ENCODE assay signal across 8 mouse cellular contexts in the genomic region with DNA sequence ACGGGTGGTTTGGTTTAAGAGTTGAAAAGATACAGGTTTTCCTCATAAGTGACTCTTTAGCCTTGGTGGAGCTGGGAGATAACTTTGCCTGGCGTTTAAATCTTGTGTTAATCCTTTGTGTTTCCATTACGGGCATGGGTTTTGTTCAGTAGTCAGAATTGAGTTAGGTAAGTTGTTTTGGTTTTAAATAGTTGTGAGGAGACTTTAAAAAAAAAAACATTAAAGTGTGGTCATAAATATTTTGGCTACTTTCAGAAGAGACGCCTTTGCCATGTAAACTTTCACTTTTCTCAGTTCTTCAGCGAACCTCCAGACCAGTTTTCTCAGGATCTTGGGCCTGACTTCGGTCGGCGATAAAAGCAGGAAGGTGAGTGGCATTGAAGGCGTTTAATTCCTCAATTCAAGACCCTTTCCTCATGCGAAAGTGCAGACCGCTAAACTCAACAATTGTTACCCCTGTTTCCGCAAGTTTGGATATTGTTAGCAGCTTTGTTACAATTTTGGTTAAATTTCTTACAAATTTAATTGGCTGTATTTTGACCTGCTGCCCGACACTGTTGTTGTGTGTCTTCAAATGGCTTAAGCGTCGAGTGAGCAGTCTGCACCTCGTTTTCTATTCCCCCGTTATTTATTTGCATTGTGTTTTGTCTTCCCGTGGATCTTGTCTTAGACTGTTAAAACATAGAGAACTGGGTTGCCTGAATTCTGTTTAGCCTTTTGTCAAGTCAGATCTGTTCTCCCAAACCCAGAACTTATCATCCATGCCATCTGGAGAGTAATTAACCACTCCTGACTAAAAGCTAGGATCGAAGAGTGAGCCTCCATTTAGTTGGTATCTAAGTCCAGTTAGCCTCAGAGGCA. TPM values are rescaled to one million over a fixed set of nuclear protein-coding genes. Genes with fewer than 3 reads are reported as not detected.
DNase-seq lines count a peak whose midpoint lies in the region; ATAC-seq and TF ChIP-seq lines count a peak whose summit lies in the region.

No protein-coding gene starts in this region.

- no peak for ATAC-seq in heart, embryonic 13.5 days (ENCODE audit: extremely low read depth, insufficient number of reproducible peaks, low FRiP score, low TSS enrichment)
- ATAC-seq in stomach, embryonic 14.5 days (ENCODE audit: insufficient number of reproducible peaks, insufficient read depth, low FRiP score, low read depth), result no peak

- H3K36me3 ChIP-seq in heart, embryonic 13.5 days, result peaks cover 44% of the 10 kb centered on the region
- H3K36me3 ChIP-seq in ES-Bruce4 (ENCODE audit: control insufficient read depth, insufficient read depth, low read length, poor library complexity, severe bottlenecking), result peaks cover 25% of the 10 kb centered on the region
- H3K36me3 ChIP-seq in erythroblast, embryonic 14.5 days (ENCODE audit: control insufficient read depth), result peaks cover 50% of the 10 kb centered on the region
- peaks cover 27% of the 10 kb centered on the region for H3K36me3 ChIP-seq in liver, adult 2 months (ENCODE audit: control insufficient read depth, insufficient read depth, low read length)
- peaks cover 21% of the 10 kb centered on the region for H3K36me3 ChIP-seq in stomach, embryonic 14.5 days (ENCODE audit: control insufficient read depth, insufficient read depth, low read length)

- peak overlapping the region; percentile 98 for H3K27ac ChIP-seq in heart, embryonic 13.5 days (replicated peaks)
- H3K27ac ChIP-seq in ES-Bruce4 (ENCODE audit: insufficient read depth, low read length), result peak overlapping the region; percentile 63
- H3K27ac ChIP-seq in liver, adult 2 months (replicated peaks; ENCODE audit: insufficient read depth, low read depth, low read length), result peak overlapping the region; percentile 97
- peak overlapping the region; percentile 96 for H3K27ac ChIP-seq in stomach, embryonic 14.5 days (ENCODE audit: low read length)

- peak overlapping the region; percentile 100 for H3K9ac ChIP-seq in heart, embryonic 13.5 days
- peak overlapping the region; percentile 96 for H3K9ac ChIP-seq in ES-Bruce4 (ENCODE audit: low read depth, poor library complexity, severe bottlenecking)
- peak overlapping the region; percentile 97 for H3K9ac ChIP-seq in liver, adult 2 months (ENCODE audit: low read depth, low read length)
- H3K9ac ChIP-seq in stomach, embryonic 14.5 days (replicated peaks; ENCODE audit: low read depth, low read length), result peak overlapping the region; percentile 99

- TF ChIP-seq CTCF in ES-Bruce4 (IDR thresholded peaks at IDR 0.05; ENCODE audit: low read depth, low read length), result no peak
- TF ChIP-seq CTCF in liver, adult 2 months (IDR thresholded peaks at IDR 0.05; ENCODE audit: low read depth, low read length), result no peak

- no peak for DNase-seq in heart, postnatal 36 days
- DNase-seq in liver, adult 2 months (ENCODE audit: extremely low read depth, low read depth, low spot score), result peak; percentile 49
- no peak for DNase-seq in urinary bladder, postnatal 14 days (ENCODE audit: low spot score)
- DNase-seq in cerebellum, postnatal 10 days, result no peak

- H3K4me1 ChIP-seq in heart, embryonic 13.5 days, result peaks cover 22% of the 10 kb centered on the region
- H3K4me1 ChIP-seq in ES-Bruce4 (ENCODE audit: control insufficient read depth, insufficient read depth, low read length), result no peaks in the 10 kb centered on the region
- H3K4me1 ChIP-seq in erythroblast, embryonic 14.5 days (ENCODE audit: control insufficient read depth), result peaks cover 41% of the 10 kb centered on the region
- peaks cover 12% of the 10 kb centered on the region for H3K4me1 ChIP-seq in liver, adult 2 months (ENCODE audit: control insufficient read depth, insufficient read depth, low read length)
- H3K4me1 ChIP-seq in stomach, embryonic 14.5 days (ENCODE audit: control insufficient read depth, insufficient read depth, low read length), result peaks cover 7% of the 10 kb centered on the region

- no peaks in the 10 kb centered on the region for H3K9me3 ChIP-seq in heart, embryonic 13.5 days
- no peaks in the 10 kb centered on the region for H3K9me3 ChIP-seq in ES-Bruce4 (replicated peaks; ENCODE audit: control insufficient read depth, insufficient read depth, low read length, poor library complexity, severe bottlenecking)
- H3K9me3 ChIP-seq in erythroblast, embryonic 14.5 days (ENCODE audit: control insufficient read depth, low read length), result no peaks in the 10 kb centered on the region
- H3K9me3 ChIP-seq in stomach, embryonic 14.5 days (ENCODE audit: control insufficient read depth, low read depth, low read length), result no peaks in the 10 kb centered on the region

- peaks cover 26% of the 10 kb centered on the region; the same call in 1 of the 2 replicates for H3K79me2 ChIP-seq in liver, adult 2 months (ENCODE audit: control insufficient read depth, insufficient read depth, low read length)

- TF ChIP-seq POLR2A in ES-Bruce4 (IDR thresholded peaks at IDR 0.05; ENCODE audit: insufficient read depth, low read length), result no peak
- TF ChIP-seq POLR2A in liver, adult 2 months (IDR thresholded peaks at IDR 0.05; ENCODE audit: extremely low read depth, insufficient read depth, low read length), result no peak

- H3K4me3 ChIP-seq in heart, embryonic 13.5 days, result peak overlapping the region; percentile 86
- peak overlapping the region; percentile 96 for H3K4me3 ChIP-seq in ES-Bruce4 (ENCODE audit: low read depth, low read length)
- peak overlapping the region; percentile 100 for H3K4me3 ChIP-seq in erythroblast, embryonic 14.5 days (replicated peaks)
- peak overlapping the region; percentile 93 for H3K4me3 ChIP-seq in liver, adult 2 months (ENCODE audit: insufficient read depth, low read depth, low read length)
- H3K4me3 ChIP-seq in stomach, embryonic 14.5 days (ENCODE audit: low read depth, low read length), result peak overlapping the region; percentile 87

- H3K4me2 ChIP-seq in heart, embryonic 13.5 days, result peak overlapping the region; percentile 70
- peak overlapping the region; percentile 69 for H3K4me2 ChIP-seq in stomach, embryonic 14.5 days (replicated peaks; ENCODE audit: low read depth, low read length)

- intact Hi-C loops in heart, postnatal 36 days (cut with DNase I), result loop anchor here (1.0 to 5.0 kb wide), 4 partner anchors 22 to 162 kb away; a partner anchor contains a TSS

- H3K27me3 ChIP-seq in heart, embryonic 13.5 days (replicated peaks), result no peaks in the 10 kb centered on the region
- H3K27me3 ChIP-seq in ES-Bruce4 (ENCODE audit: control insufficient read depth, insufficient read depth, low read length, poor library complexity, severe bottlenecking), result no peaks in the 10 kb centered on the region
- no peaks in the 10 kb centered on the region for H3K27me3 ChIP-seq in erythroblast, embryonic 14.5 days (ENCODE audit: control insufficient read depth)
- no peaks in the 10 kb centered on the region for H3K27me3 ChIP-seq in liver, adult 2 months (ENCODE audit: control insufficient read depth, insufficient read depth, low read length)
- no peaks in the 10 kb centered on the region for H3K27me3 ChIP-seq in stomach, embryonic 14.5 days (ENCODE audit: control insufficient read depth, insufficient read depth, low read length)

- WGBS in heart, embryonic 13.5 days, result 13% methylated on average over 19 of the region's 19 CpGs
- 6% methylated on average over 19 of the region's 19 CpGs for WGBS in liver, adult 2 months
- WGBS in stomach, embryonic 14.5 days, result 7% methylated on average over 19 of the region's 19 CpGs

- TF ChIP-seq EP300 in ES-Bruce4 (IDR thresholded peaks at IDR 0.05; ENCODE audit: insufficient read depth, low read depth, low read length), result no peak

RNA-seq across cellular contexts. Expression of a gene that starts 1.3 kb away (rescaled TPM):
- polyA plus RNA-seq in heart, embryonic 13.5 days (2015; fragmentation: Nextera tagmentation; extraction: Ambion mirVana), result 106 and 108 TPM in 2 replicates
- total RNA-seq in heart, postnatal 36 days (2021), result 100 to 1,000 TPM; 124 to 129 TPM
- 98.6 and 103 TPM in 2 replicates for polyA plus RNA-seq in ES-Bruce4 (2011; ENCODE audit: insufficient read depth, insufficient read length, low read depth, missing spikeins)
- 4.1 and 4.3 TPM in 2 replicates for polyA plus RNA-seq in erythroblast, embryonic 14.5 days (2012)
- total RNA-seq in liver, adult 2 months (2014; rRNA removed), result 92.7 and 95.6 TPM in 2 replicates
- 48.5 and 54.1 TPM in 2 replicates for polyA plus RNA-seq in liver, adult 2 months (2012; rRNA removed)
- polyA plus RNA-seq in stomach, embryonic 14.5 days (2014; fragmentation: Nextera tagmentation; extraction: Ambion mirVana), result 116 TPM in 2 replicates

RNA-seq across cellular contexts. Expression of a gene that starts 22.6 kb away (rescaled TPM):
- polyA plus RNA-seq in heart, embryonic 13.5 days (2015; fragmentation: Nextera tagmentation; extraction: Ambion mirVana), result 124 and 131 TPM in 2 replicates
- total RNA-seq in heart, postnatal 36 days (2021), result 100 to 1,000 TPM; 125 to 136 TPM
- polyA plus RNA-seq in ES-Bruce4 (2011; ENCODE audit: insufficient read depth, insufficient read length, low read depth, missing spikeins), result 82.0 and 83.8 TPM in 2 replicates
- polyA plus RNA-seq in erythroblast, embryonic 14.5 days (2012), result 1.4 and 2.0 TPM in 2 replicates
- 87.3 and 92.5 TPM in 2 replicates for total RNA-seq in liver, adult 2 months (2014; rRNA removed)
- polyA plus RNA-seq in liver, adult 2 months (2012; rRNA removed), result 99.3 and 113 TPM in 2 replicates
- polyA plus RNA-seq in stomach, embryonic 14.5 days (2014; fragmentation: Nextera tagmentation; extraction: Ambion mirVana), result 125 and 135 TPM in 2 replicates

RNA-seq across cellular contexts. Expression of a gene that starts 57.4 kb away (rescaled TPM):
- 169 and 180 TPM in 2 replicates for polyA plus RNA-seq in heart, embryonic 13.5 days (2015; fragmentation: Nextera tagmentation; extraction: Ambion mirVana)
- total RNA-seq in heart, postnatal 36 days (2021), result 10 to 100 TPM; 59.1 to 65.0 TPM
- polyA plus RNA-seq in ES-Bruce4 (2011; ENCODE audit: insufficient read depth, insufficient read length, low read depth, missing spikeins), result 61.0 and 62.6 TPM in 2 replicates
- polyA plus RNA-seq in erythroblast, embryonic 14.5 days (2012), result 0.04 and 0.10 TPM in 2 replicates
- 9.4 and 13.1 TPM in 2 replicates for total RNA-seq in liver, adult 2 months (2014; rRNA removed)
- polyA plus RNA-seq in liver, adult 2 months (2012; rRNA removed), result 8.4 and 10.2 TPM in 2 replicates
- 93.6 and 99.4 TPM in 2 replicates for polyA plus RNA-seq in stomach, embryonic 14.5 days (2014; fragmentation: Nextera tagmentation; extraction: Ambion mirVana)

Comparison
In these comparisons a context has a peak if more than half of its experiments do, and no peak if none do; other contexts are left out.
1. RNA of a gene that starts 22.6 kb away (polyA plus RNA-seq): 125 to 135 TPM in stomach, embryonic 14.5 days, 124 to 131 TPM in heart, embryonic 13.5 days, 99.3 to 113 TPM in liver, adult 2 months and 82.0 to 83.8 TPM in ES-Bruce4; 1.4 to 2.0 TPM in erythroblast, embryonic 14.5 days; every median in the first group is over 10 times any median in the second.
2. Peak in every context shown above with its lines, with median percentiles within 50 percentile points of each other: H3K27ac ChIP-seq, H3K4me3 ChIP-seq and H3K9ac ChIP-seq.